Mouse (Mus musculus): ENCODE measurements around the gene Vstm2a. TPM values are rescaled to one million over a fixed set of nuclear protein-coding genes. Genes with fewer than 3 reads are reported as not detected.

Vstm2a gene
- polyA plus RNA-seq (2015; fragmentation: Nextera tagmentation; extraction: Ambion mirVana), result 82.4 and 92.9 TPM in 2 replicates

- H3K27me3 ChIP-seq, result 0 out of 2 replicates have a peak, but pooled peaks cover 3% of the 10 kb centered on the region
- WGBS, result 0% methylated on average over 44 of the region's 44 CpGs
- H3K4me3 ChIP-seq, result peak within 1 kb of the TSS; percentile 54
These were observed at the start of gene Vstm2a for GRCm38 (mm10) chr11:16257473-16257921. Gene Vstm2a (plus strand): TSS chr11:16257724.

GRCm38 (mm10) chr11:16257011-16257410 lies 513 bp upstream of the Vstm2a start:
- H3K27ac ChIP-seq (replicated peaks), result peak overlapping the region; percentile 77
- ATAC-seq (ENCODE audit: low FRiP score, low read depth), result no peak
- WGBS, result 13% methylated on average over 7 of the region's 7 CpGs
- H3K9ac ChIP-seq, result peak overlapping the region; percentile 49
- H3K4me1 ChIP-seq (replicated peaks), result peaks cover 19% of the 10 kb centered on the region
- H3K4me2 ChIP-seq, result peak overlapping the region; percentile 86
- 0 out of 2 replicates have a peak, but pooled peaks cover 3% of the 10 kb centered on the region for H3K27me3 ChIP-seq
- H3K4me3 ChIP-seq, result peak overlapping the region; percentile 54
- H3K9me3 ChIP-seq, result no peaks in the 10 kb centered on the region
- H3K36me3 ChIP-seq, result no peaks in the 10 kb centered on the region

More at GRCm38 (mm10) chr11:16257473-16257921, at the start of gene Vstm2a:
- Histone ChIP-seq H3K4me2 (peak within 1 kb of the TSS; percentile 86), H3K4me1 (replicated peaks) (peaks cover 19% of the 10 kb centered on the region), H3K9me3 (no peaks in the 10 kb centered on the region), H3K36me3 (no peaks in the 10 kb centered on the region), H3K9ac (peak within 1 kb of the TSS; percentile 49), H3K27ac (replicated peaks) (peak within 1 kb of the TSS; percentile 77)
- ATAC-seq (ENCODE audit: low FRiP score, low read depth), result peak; percentile 89

- Histone ChIP-seq H3K27ac (replicated peaks) (peak overlapping the region; percentile 77), H3K4me1 (replicated peaks) (peaks cover 19% of the 10 kb centered on the region), H3K27me3 (0 out of 2 replicates have a peak, but pooled peaks cover 3% of the 10 kb centered on the region), H3K9ac (peak overlapping the region; percentile 49), H3K9me3 (no peaks in the 10 kb centered on the region), H3K4me3 (peak overlapping the region; percentile 54), H3K36me3 (no peaks in the 10 kb centered on the region), H3K4me2 (peak overlapping the region; percentile 86)
- no peak for ATAC-seq (ENCODE audit: low FRiP score, low read depth)
- WGBS, result 23% methylated on average over 1 of the region's 1 CpGs
These were observed 776 bp downstream of the Vstm2a start for GRCm38 (mm10) chr11:16258300-16258699.

GRCm38 (mm10) chr11:16259876-16260275 lies 2.4 kb downstream of the Vstm2a start:
- no peaks in the 10 kb centered on the region for H3K36me3 ChIP-seq
- peak overlapping the region; percentile 86 for H3K4me2 ChIP-seq
- peaks cover 19% of the 10 kb centered on the region for H3K4me1 ChIP-seq (replicated peaks)
- no peak for ATAC-seq (ENCODE audit: low FRiP score, low read depth)
- no peaks in the 10 kb centered on the region for H3K9me3 ChIP-seq
- peak overlapping the region; percentile 54 for H3K4me3 ChIP-seq
- 0 out of 2 replicates have a peak, but pooled peaks cover 3% of the 10 kb centered on the region for H3K27me3 ChIP-seq
- peak overlapping the region; percentile 27; the same call in 1 of the 2 replicates for H3K27ac ChIP-seq (replicated peaks)
- H3K9ac ChIP-seq, result peak overlapping the region; percentile 49
- WGBS, result 15% methylated on average over 9 of the region's 9 CpGs

GRCm38 (mm10) chr11:16260764-16261578 lies 3.4 kb downstream of the Vstm2a start:
- Histone ChIP-seq H3K27me3 (0 out of 2 replicates have a peak, but pooled peaks cover 3% of the 10 kb centered on the region), H3K4me2 (peak overlapping the region; percentile 86), H3K9me3 (no peaks in the 10 kb centered on the region), H3K4me1 (replicated peaks) (peaks cover 19% of the 10 kb centered on the region), H3K9ac (peak overlapping the region; percentile 49), H3K36me3 (no peaks in the 10 kb centered on the region), H3K27ac (replicated peaks) (peak overlapping the region; percentile 6), H3K4me3 (peak overlapping the region; percentile 54)
- under 1% methylated on average over 40 of the region's 40 CpGs for WGBS
- peak; percentile 73 for ATAC-seq (ENCODE audit: low FRiP score, low read depth)

- ATAC-seq (ENCODE audit: low FRiP score, low read depth), result no peak
- WGBS, result 91% methylated on average over 1 of the region's 1 CpGs
- H3K4me2 ChIP-seq, result no peak overlapping the region
- H3K4me3 ChIP-seq, result no peak overlapping the region
- H3K9me3 ChIP-seq, result no peaks in the 10 kb centered on the region
- no peaks in the 10 kb centered on the region for H3K4me1 ChIP-seq (replicated peaks)
- H3K9ac ChIP-seq, result no peak overlapping the region
- 0 out of 2 replicates have a peak, but pooled peaks cover 4% of the 10 kb centered on the region for H3K36me3 ChIP-seq
- H3K27me3 ChIP-seq, result no peaks in the 10 kb centered on the region
- no peak overlapping the region for H3K27ac ChIP-seq (replicated peaks)
These were observed 10.9 kb downstream of the Vstm2a start for GRCm38 (mm10) chr11:16268396-16268795.

- no peaks in the 10 kb centered on the region for H3K9me3 ChIP-seq
- no peak overlapping the region for H3K27ac ChIP-seq (replicated peaks)
- no peak overlapping the region for H3K9ac ChIP-seq
- H3K27me3 ChIP-seq, result no peaks in the 10 kb centered on the region
- H3K4me2 ChIP-seq, result no peak overlapping the region
- H3K4me3 ChIP-seq, result no peak overlapping the region
- H3K36me3 ChIP-seq, result no peaks in the 10 kb centered on the region
- no peak for ATAC-seq (ENCODE audit: low FRiP score, low read depth)
- WGBS, result 78% methylated on average over 1 of the region's 1 CpGs
- no peaks in the 10 kb centered on the region for H3K4me1 ChIP-seq (replicated peaks)
These were observed 32.9 kb downstream of the Vstm2a start for GRCm38 (mm10) chr11:16290381-16290780.

- 81% methylated on average over 4 of the region's 4 CpGs for WGBS
- no peaks in the 10 kb centered on the region for H3K36me3 ChIP-seq
These were observed 35.4 kb downstream of the Vstm2a start for GRCm38 (mm10) chr11:16292960-16293359.

GRCm38 (mm10) chr11:16296521-16296920 lies 39.0 kb downstream of the Vstm2a start:
- ATAC-seq (ENCODE audit: low FRiP score, low read depth), result no peak
- peaks cover 12% of the 10 kb centered on the region for H3K4me1 ChIP-seq (replicated peaks)
- no peak overlapping the region for H3K4me2 ChIP-seq
- no peak overlapping the region for H3K4me3 ChIP-seq
- no peak overlapping the region for H3K27ac ChIP-seq (replicated peaks)
- 70% methylated on average over 1 of the region's 1 CpGs for WGBS
- H3K36me3 ChIP-seq, result no peaks in the 10 kb centered on the region
- no peak overlapping the region for H3K9ac ChIP-seq
- no peaks in the 10 kb centered on the region for H3K27me3 ChIP-seq
- H3K9me3 ChIP-seq, result no peaks in the 10 kb centered on the region

More at GRCm38 (mm10) chr11:16292960-16293359, 35.4 kb downstream of the Vstm2a start:
- Histone ChIP-seq H3K9me3 (no peaks in the 10 kb centered on the region), H3K4me2 (no peak overlapping the region), H3K4me1 (replicated peaks) (no peaks in the 10 kb centered on the region), H3K4me3 (no peak overlapping the region), H3K9ac (no peak overlapping the region), H3K27ac (replicated peaks) (no peak overlapping the region), H3K27me3 (no peaks in the 10 kb centered on the region)
- no peak for ATAC-seq (ENCODE audit: low FRiP score, low read depth)

- Histone ChIP-seq H3K36me3 (no peaks in the 10 kb centered on the region), H3K4me3 (no peak overlapping the region), H3K9me3 (no peaks in the 10 kb centered on the region), H3K9ac (no peak overlapping the region), H3K27ac (replicated peaks) (peak overlapping the region; percentile 66), H3K27me3 (no peaks in the 10 kb centered on the region), H3K4me2 (no peak overlapping the region), H3K4me1 (replicated peaks) (peaks cover 12% of the 10 kb centered on the region)
- 53% methylated on average over 1 of the region's 1 CpGs for WGBS
- no peak; the same call in 1 of the 2 replicates for ATAC-seq (ENCODE audit: low FRiP score, low read depth)
These were observed 42.0 kb downstream of the Vstm2a start for GRCm38 (mm10) chr11:16299492-16299891.

GRCm38 (mm10) chr11:16299960-16300359 lies 42.4 kb downstream of the Vstm2a start:
- peak overlapping the region; percentile 66 for H3K27ac ChIP-seq (replicated peaks)
- peak; percentile 74; the same call in 1 of the 2 replicates for ATAC-seq (ENCODE audit: low FRiP score, low read depth)
- H3K4me3 ChIP-seq, result no peak overlapping the region
- H3K4me2 ChIP-seq, result no peak overlapping the region
- H3K27me3 ChIP-seq, result no peaks in the 10 kb centered on the region
- H3K36me3 ChIP-seq, result no peaks in the 10 kb centered on the region
- no peak overlapping the region for H3K9ac ChIP-seq
- WGBS, result 54% methylated on average over 1 of the region's 1 CpGs
- peaks cover 12% of the 10 kb centered on the region for H3K4me1 ChIP-seq (replicated peaks)
- H3K9me3 ChIP-seq, result no peaks in the 10 kb centered on the region

GRCm38 (mm10) chr11:16300709-16301108 lies 43.2 kb downstream of the Vstm2a start:
- H3K4me2 ChIP-seq, result no peak overlapping the region
- H3K9me3 ChIP-seq, result no peaks in the 10 kb centered on the region
- H3K4me3 ChIP-seq, result no peak overlapping the region
- no peak overlapping the region for H3K9ac ChIP-seq
- peak; percentile 59; the same call in 1 of the 2 replicates for ATAC-seq (ENCODE audit: low FRiP score, low read depth)
- H3K4me1 ChIP-seq (replicated peaks), result peaks cover 12% of the 10 kb centered on the region
- no peaks in the 10 kb centered on the region for H3K36me3 ChIP-seq
- 0 out of 2 replicates have a peak overlapping the region, but pooled peaks have one; percentile 2 for H3K27ac ChIP-seq (replicated peaks)
- no peaks in the 10 kb centered on the region for H3K27me3 ChIP-seq
- WGBS, result 40% methylated on average over 2 of the region's 2 CpGs
